Mouse (Mus musculus): ENCODE measurements around the gene Eipr1.

- TF ChIP-seq CTCF (conservative IDR thresholded peaks at IDR 0.05 in 1 of 2, IDR thresholded peaks at IDR 0.05 in 1 of 2; ENCODE audit: low read depth in 2 of 2, low read length in 2 of 2) = no peak
- no peak for TF ChIP-seq CHD2 (IDR thresholded peaks at IDR 0.05; ENCODE audit: low read length)
- TF ChIP-seq ELF1 (IDR thresholded peaks at IDR 0.05; ENCODE audit: low read depth, low read length) = no peak
- no peak for TF ChIP-seq EP300 (IDR thresholded peaks at IDR 0.05; ENCODE audit: low read length)
- TF ChIP-seq E2F4 (IDR thresholded peaks at IDR 0.05; ENCODE audit: insufficient replicate concordance, low read depth, low read length) = no peak
- TF ChIP-seq USF1 (IDR thresholded peaks at IDR 0.05; ENCODE audit: low read depth, low read length) = no peak
- TF ChIP-seq HCFC1 (IDR thresholded peaks at IDR 0.05; ENCODE audit: low read depth, low read length) = no peak
Observed at GRCm38 (mm10) chr12:28848726-28849612, 97.4 kb downstream of the Eipr1 start.

Measured in CH12.LX (cell line).